Mouse (Mus musculus) forebrain, embryonic 10.5 days (tissue): ENCODE results near the gene Nlrc5. TPM values are rescaled to one million over a fixed set of nuclear protein-coding genes. Genes with fewer than 3 reads are reported as not detected.
"Not testable (repeated sequence)": the region's sequence is repeated elsewhere in the genome, so short reads cannot be mapped to it uniquely, and the experiment has no call there.

ENCODE experiments used
- DNase-seq: peaks from one replicate; pipeline ENCODE4 v3.0.0-alpha.2; 2017; ENCODE audit warnings: low spot score; ENCODE audit errors: extremely low spot score
- H3K27ac ChIP-seq: fragments of 300-500 bp; sonication (generic); 2 replicates; pipeline ENCODE4 v1.5.1; 2016; ENCODE audit warnings: mild to moderate bottlenecking
- H3K27me3 ChIP-seq: fragments of 300-500 bp; sonication (generic); 2 replicates; pipeline ENCODE4 v1.6.1; 2016; ENCODE audit warnings: mild to moderate bottlenecking; ENCODE audit not compliant: poor library complexity, severe bottlenecking
- H3K36me3 ChIP-seq: fragments of 300-500 bp; sonication (generic); replicated peaks from 2 replicates; pipeline ENCODE4 v1.6.1; 2016; ENCODE audit warnings: mild to moderate bottlenecking, moderate library complexity
- H3K4me1 ChIP-seq: fragments of 300-500 bp; sonication (generic); 2 replicates; pipeline ENCODE4 v1.6.1; 2016
- H3K4me3 ChIP-seq: fragments of 300-500 bp; sonication (generic); 2 replicates; pipeline ENCODE4 v1.5.1; 2016; ENCODE audit warnings: mild to moderate bottlenecking, moderate library complexity
- H3K9me3 ChIP-seq: fragments of 300-500 bp; sonication (generic); 2 replicates; pipeline ENCODE4 v1.6.1; 2016; ENCODE audit warnings: mild to moderate bottlenecking, moderate library complexity
- WGBS: fragments of 180-500 bp; shearing (Covaris S2); methylation state at CpG from one replicate; pipeline ENCODE4 v1.1.7; 2016; 5-methylcytosine and 5-hydroxymethylcytosine counted together
- polyA plus RNA-seq: library from polyadenylated mRNA; unstranded; fragments of >200 nt; fragmentation: Nextera tagmentation; extraction: Ambion mirVana; gene quantifications from 2 replicates; pipeline ENCODE4 v1.2.1, GENCODE M21; 2016

The Nlrc5 gene
- polyA plus RNA-seq, 1 experiment from 2014 or later = 0.25 TPM

DNA sequence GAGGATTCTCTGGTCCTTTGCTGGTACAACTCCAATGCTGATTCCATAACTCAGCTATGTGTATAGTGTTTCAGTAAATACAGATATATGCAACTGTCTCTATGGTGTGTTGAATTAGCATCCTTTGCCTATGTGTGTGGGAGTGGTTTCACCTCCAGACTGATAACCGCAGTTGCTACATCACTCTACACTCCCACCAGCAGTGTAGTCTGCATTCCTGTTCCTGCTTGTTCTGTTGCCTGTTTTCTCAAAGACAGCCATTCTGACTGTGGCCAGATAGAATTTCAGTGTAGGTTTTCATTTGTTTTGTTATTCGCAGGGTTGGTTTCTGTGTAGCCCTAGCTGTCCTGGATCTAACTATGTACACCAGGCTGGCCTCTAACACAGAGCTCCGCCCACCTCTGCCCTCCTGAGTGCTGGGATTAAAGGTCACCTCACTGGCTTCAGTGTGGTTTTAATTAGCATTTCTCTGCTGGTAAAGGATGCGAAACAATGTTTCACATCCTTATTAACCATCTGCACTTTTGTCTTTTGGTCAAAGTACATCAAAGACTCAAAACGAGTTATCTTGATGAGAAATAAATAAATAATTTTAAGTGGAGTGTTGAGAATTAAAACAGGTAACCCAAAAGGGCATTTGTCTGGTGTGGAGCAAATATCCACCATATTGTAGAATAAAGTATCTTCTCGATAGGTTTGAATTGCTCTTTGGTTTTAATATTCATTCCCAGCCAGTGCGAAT is 13.6 kb downstream of the Nlrc5 start:
- no peak for DNase-seq
- Histone ChIP-seq H3K27me3 (no peaks in the 10 kb centered on the region), H3K4me1 (no peaks in the 10 kb centered on the region), H3K36me3 (no peaks in the 10 kb centered on the region), H3K9me3 (no peaks in the 10 kb centered on the region), H3K4me3 (no peak overlapping the region), H3K27ac (no peak overlapping the region)
- 72% methylated on average over 7 of the region's 7 CpGs for WGBS

DNA sequence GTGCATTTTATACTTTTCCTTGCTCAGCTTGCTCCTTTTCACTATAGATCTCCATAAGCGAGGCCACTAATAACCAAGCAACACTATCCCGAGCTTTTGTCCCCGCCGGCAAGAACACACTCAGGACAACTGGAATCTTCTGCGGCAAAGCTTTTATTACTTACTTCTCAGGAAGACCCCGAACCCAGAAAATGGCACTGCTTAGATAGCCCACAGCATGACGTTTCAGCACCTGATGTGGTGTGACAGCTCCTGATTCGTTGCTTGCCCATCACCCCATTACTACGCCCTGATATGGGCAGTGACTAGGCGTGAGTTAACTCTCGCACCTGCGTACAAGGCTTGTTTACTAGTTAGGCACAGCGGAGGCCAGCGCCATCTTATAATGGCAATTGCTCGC is 18.8 kb downstream of the Nlrc5 start:
- H3K9me3 ChIP-seq, H3K36me3 ChIP-seq, H3K4me1 ChIP-seq, H3K27ac ChIP-seq, H3K27me3 ChIP-seq, H3K4me3 ChIP-seq, DNase-seq: not testable (repeated sequence)
- 92% methylated on average over 15 of the region's 15 CpGs for WGBS

DNA sequence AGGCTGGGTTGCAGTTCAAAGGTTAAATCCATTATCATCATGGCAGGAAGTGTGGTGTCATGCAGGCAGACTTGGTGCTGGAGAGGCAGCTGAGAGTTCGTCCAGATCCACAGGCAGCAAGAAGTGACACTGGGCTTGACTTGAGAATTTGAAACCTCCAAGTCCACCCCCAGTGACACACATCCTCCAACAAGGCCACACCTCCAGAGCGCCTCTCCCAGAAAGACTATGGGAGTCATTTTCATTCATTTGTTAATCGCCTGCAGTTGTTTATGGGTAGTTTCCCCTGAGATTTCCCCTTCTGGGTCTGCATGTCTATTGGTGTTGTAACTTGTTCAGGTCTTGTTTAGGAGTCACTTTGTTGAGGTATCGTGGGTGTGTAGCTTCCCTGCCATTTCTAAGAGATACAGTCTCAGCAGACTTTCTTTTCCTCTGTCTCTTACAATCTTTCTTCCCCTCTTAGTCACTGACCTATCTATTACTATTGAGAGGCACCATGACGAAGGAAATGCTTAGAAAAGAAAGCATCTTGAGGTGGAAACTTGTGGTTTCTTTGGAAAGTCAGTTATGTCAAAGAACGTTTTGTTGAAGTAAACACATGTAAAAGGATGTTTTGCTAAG is 19.8 kb downstream of the Nlrc5 start:
- WGBS = 90% methylated on average over 6 of the region's 6 CpGs
- H3K4me3 ChIP-seq = no peak overlapping the region
- H3K36me3 ChIP-seq = no peaks in the 10 kb centered on the region
- H3K27me3 ChIP-seq = no peaks in the 10 kb centered on the region
- no peak overlapping the region for H3K27ac ChIP-seq
- H3K4me1 ChIP-seq = no peaks in the 10 kb centered on the region
- DNase-seq = no peak
- H3K9me3 ChIP-seq = no peaks in the 10 kb centered on the region

DNA sequence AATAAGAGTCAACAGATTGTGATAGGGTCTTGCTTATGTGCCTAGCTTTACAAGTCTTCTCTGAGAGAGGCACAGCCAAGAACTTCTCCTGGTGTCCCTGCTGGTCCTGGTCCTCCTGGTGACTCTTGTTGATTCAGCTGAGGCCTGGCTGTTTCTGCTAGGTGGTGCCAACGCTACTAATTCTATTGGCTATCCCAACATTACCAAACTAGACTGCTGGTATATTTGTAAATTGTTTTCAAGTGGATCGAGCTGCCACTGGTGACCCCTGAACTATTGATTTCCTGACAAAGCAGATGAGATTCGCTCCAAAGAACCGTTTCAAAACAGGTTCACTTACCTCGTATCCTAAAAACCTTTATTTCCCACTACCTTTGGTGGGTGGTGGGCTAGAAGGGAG is 20.7 kb downstream of the Nlrc5 start:
- no peak overlapping the region for H3K4me3 ChIP-seq
- no peaks in the 10 kb centered on the region for H3K36me3 ChIP-seq
- no peak overlapping the region for H3K27ac ChIP-seq
- WGBS = 89% methylated on average over 5 of the region's 5 CpGs
- no peaks in the 10 kb centered on the region for H3K27me3 ChIP-seq
- DNase-seq = no peak
- H3K4me1 ChIP-seq = no peaks in the 10 kb centered on the region
- H3K9me3 ChIP-seq = no peaks in the 10 kb centered on the region

DNA sequence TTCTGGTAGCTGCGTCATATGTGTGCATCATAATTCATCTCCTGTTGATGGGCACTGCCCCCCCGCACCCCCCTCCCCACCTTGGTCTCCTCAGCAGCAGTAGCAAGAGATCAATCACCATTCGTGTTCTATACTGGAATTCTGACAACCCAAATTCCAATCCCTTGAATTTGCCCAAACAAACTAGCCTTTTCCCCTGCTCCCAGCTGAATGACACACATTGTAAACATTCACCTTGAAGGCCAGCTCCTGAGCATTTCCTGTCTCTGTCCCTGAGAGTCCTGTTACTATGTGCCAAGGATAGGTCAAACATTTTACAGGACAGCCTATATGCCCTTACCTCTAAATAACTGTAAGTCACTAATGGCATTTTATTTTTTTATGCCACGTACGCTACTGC is 21.9 kb downstream of the Nlrc5 start:
- 84% methylated on average over 5 of the region's 5 CpGs for WGBS
- H3K27me3 ChIP-seq = no peaks in the 10 kb centered on the region
- DNase-seq = no peak

DNA sequence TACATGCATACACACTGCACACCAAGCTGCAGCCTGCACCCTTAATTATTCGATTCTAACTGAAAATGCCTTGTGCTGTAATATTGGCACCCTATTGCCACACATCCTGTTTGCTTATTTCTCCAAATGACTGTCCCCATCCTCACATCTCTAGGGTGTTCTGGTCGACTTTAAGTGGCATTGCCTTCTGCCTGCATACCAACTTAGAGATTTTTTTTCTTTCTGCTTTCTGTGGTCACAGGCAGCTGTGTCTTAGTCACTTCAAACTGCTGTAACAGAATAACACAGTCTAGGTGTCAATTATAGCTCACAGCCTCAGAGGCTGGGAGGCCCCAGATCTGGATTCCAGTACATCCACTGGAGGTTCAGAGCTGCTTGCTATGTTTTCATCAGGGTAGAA is 24.4 kb downstream of the Nlrc5 start:
- no peaks in the 10 kb centered on the region for H3K4me1 ChIP-seq
- H3K4me3 ChIP-seq = no peak overlapping the region
- no peak for DNase-seq
- H3K27me3 ChIP-seq = no peaks in the 10 kb centered on the region
- H3K27ac ChIP-seq = no peak overlapping the region
- 75% methylated on average over 2 of the region's 2 CpGs for WGBS
- no peaks in the 10 kb centered on the region for H3K9me3 ChIP-seq
- no peaks in the 10 kb centered on the region for H3K36me3 ChIP-seq

More for the DNA sequence above, 21.9 kb downstream of the Nlrc5 start:
- Histone ChIP-seq H3K9me3 (no peaks in the 10 kb centered on the region), H3K4me3 (no peak overlapping the region), H3K27ac (no peak overlapping the region), H3K4me1 (no peaks in the 10 kb centered on the region), H3K36me3 (no peaks in the 10 kb centered on the region)

DNA sequence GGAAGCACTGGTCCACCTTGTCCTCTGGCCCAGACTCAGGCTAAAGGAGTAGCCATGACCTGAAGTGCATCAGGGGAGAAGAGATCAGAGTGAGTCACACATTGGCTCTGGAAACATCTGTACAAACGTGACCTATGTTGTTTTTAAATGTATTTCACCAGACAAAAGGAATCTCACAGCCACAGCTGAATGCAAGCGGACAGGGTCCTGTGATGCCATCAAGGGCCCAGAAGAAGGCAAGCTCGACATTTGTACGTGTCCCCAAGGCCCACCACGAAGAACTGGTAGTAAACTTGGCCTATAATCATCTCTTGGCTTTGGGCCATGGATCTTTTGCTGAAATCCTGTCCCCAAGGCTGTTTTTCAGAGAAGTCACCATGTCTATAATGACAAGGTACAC is 35.5 kb downstream of the Nlrc5 start:
- H3K4me1 ChIP-seq = no peaks in the 10 kb centered on the region
- no peaks in the 10 kb centered on the region for H3K9me3 ChIP-seq
- 84% methylated on average over 5 of the region's 5 CpGs for WGBS

DNA sequence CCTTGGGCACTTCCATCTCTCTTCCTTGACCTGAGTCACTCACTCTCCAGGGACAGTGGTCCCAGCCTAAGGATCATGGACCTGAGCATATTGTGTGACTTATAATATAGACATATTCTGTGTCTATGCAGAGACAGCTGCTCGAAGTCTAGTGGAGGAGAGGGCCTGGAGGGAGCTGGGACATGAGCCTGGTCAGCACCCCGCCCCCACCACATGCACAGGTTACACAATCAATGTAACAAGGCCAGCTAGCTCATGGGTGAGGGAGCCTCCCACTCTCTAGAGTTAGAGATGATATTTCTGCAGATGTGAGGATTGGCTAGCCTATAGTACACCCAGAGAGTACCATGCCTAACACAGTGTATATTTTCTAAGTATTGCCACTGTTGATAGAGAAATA is 36.6 kb downstream of the Nlrc5 start:
- DNase-seq = no peak
- WGBS = 84% methylated on average over 2 of the region's 2 CpGs
- Histone ChIP-seq H3K27ac (no peak overlapping the region), H3K4me1 (no peaks in the 10 kb centered on the region), H3K27me3 (no peaks in the 10 kb centered on the region), H3K9me3 (no peaks in the 10 kb centered on the region), H3K36me3 (no peaks in the 10 kb centered on the region), H3K4me3 (no peak overlapping the region)

More for the DNA sequence above, 35.5 kb downstream of the Nlrc5 start:
- no peak for DNase-seq
- Histone ChIP-seq H3K36me3 (no peaks in the 10 kb centered on the region), H3K27me3 (no peaks in the 10 kb centered on the region), H3K4me3 (no peak overlapping the region), H3K27ac (no peak overlapping the region)

DNA sequence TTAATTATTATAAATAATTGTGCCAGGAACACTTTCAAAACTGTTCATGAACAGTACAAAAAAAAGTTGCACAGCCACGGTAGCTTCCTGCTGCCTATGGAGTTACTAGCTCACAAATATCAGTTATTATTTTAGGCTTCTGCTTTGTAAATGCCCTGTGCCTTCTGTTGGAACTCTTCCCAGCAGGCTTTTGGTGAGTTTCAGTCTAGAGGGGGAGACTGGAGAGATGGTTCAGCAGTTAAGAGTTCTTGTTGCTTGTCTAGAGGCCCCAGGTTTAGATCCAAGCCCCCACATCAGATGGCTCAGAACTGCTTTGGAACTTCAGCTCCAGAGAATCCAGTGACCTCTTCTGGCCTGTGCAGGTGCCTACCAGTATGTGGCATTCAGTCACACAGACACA is 37.1 kb downstream of the Nlrc5 start:
- Histone ChIP-seq H3K27ac (no peak overlapping the region), H3K4me3 (no peak overlapping the region), H3K27me3 (no peaks in the 10 kb centered on the region), H3K36me3 (no peaks in the 10 kb centered on the region), H3K4me1 (no peaks in the 10 kb centered on the region), H3K9me3 (no peaks in the 10 kb centered on the region)
- DNase-seq = no peak
- WGBS = 96% methylated on average over 1 of the region's 1 CpGs

DNA sequence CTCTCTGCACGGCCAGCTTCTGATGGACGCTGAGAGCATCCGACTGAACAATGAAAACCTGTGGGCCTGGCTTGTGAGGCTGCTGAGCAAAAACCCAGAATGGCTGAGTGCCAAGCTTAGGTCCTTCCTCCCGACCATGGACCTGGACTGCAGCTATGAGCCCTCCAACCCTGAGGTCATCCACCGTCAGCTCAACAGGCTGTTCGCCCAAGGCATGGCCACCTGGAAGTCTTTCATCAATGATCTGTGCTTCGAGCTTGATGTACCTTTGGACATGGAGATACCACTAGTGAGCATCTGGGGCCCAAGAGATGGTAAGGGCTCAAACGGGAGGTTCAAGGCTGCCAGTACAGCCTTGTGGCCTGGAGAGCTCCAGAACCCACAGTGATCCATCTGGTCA is 38.6 kb downstream of the Nlrc5 start:
- Histone ChIP-seq H3K36me3 (no peaks in the 10 kb centered on the region), H3K4me3 (no peak overlapping the region), H3K4me1 (no peaks in the 10 kb centered on the region), H3K9me3 (no peaks in the 10 kb centered on the region), H3K27me3 (no peaks in the 10 kb centered on the region), H3K27ac (no peak overlapping the region)
- WGBS = 90% methylated on average over 8 of the region's 8 CpGs
- DNase-seq = no peak

DNA sequence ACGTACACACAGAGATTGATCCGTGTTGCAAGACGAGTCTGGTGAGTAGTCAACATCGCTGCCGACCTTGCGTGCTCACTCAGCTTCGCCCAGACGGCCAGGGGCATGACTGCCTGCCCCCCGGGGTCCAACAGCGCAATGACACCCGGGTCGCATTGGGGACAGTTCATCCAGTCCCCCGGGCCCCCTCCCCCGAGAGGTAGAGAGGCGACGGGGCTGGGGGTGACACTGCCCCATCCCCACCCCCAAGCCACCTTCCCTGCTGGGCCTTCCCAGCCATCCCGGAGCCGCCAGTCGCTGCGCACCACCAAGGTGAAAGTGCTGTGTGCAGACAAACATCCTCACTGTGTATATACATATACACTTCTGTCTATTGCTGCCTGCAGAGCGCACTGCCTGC is 39.3 kb downstream of the Nlrc5 start:
- Histone ChIP-seq H3K27me3 (no peaks in the 10 kb centered on the region), H3K4me1 (no peaks in the 10 kb centered on the region), H3K27ac (no peak overlapping the region), H3K36me3 (no peaks in the 10 kb centered on the region), H3K9me3 (no peaks in the 10 kb centered on the region), H3K4me3 (no peak overlapping the region)
- DNase-seq = no peak
- 85% methylated on average over 21 of the region's 21 CpGs for WGBS

DNA sequence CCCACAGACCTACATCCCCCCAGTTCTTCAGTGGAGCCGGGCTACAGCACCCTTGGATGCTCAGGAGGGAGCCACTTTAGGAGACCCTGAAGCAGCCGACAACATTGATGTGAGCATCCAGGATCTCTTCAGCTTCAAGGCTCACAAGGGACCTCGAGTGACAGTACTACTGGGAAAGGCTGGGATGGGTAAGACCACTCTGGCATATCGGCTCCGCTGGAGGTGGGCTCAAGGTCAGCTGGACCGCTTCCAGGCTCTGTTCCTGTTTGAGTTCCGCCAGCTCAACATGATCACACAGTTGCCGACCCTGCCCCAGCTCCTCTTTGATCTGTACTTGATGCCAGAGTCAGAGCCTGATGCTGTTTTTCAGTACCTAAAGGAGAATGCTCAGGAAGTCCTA is 41.6 kb downstream of the Nlrc5 start:
- Histone ChIP-seq H3K4me1 (no peaks in the 10 kb centered on the region), H3K27ac (no peak overlapping the region)
- WGBS = 84% methylated on average over 8 of the region's 8 CpGs

DNA sequence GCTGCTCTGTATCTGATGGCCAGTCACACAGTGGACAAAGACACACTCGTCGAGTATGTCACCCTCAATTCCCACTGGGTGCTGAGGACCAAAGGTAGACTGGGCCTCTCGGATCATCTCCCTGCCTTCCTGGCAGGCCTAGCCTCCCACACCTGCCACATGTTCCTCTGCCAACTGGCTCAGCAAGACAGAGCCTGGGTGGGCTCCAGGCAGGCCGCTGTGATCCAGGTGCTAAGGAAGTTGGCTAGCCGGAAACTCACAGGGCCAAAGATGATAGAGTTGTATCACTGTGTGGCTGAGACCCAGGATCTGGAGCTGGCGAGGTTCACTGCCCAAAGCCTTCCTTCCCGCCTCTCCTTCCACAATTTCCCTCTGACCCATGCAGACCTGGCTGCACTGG is 42.7 kb downstream of the Nlrc5 start:
- no peaks in the 10 kb centered on the region for H3K36me3 ChIP-seq
- H3K9me3 ChIP-seq = no peaks in the 10 kb centered on the region
- no peaks in the 10 kb centered on the region for H3K4me1 ChIP-seq
- DNase-seq = no peak
- H3K27me3 ChIP-seq = no peaks in the 10 kb centered on the region
- 85% methylated on average over 7 of the region's 7 CpGs for WGBS
- H3K4me3 ChIP-seq = no peak overlapping the region
- no peak overlapping the region for H3K27ac ChIP-seq

More for the DNA sequence above, 41.6 kb downstream of the Nlrc5 start:
- H3K9me3 ChIP-seq = no peaks in the 10 kb centered on the region
- no peak overlapping the region for H3K4me3 ChIP-seq
- H3K36me3 ChIP-seq = no peaks in the 10 kb centered on the region
- no peaks in the 10 kb centered on the region for H3K27me3 ChIP-seq
- no peak for DNase-seq
